Mouse (Mus musculus): ENCODE data around the gene Igfbp2. TPM values are rescaled to one million over a fixed set of nuclear protein-coding genes. Genes with fewer than 3 reads are reported as not detected.

Igfbp2 gene
- total RNA-seq, 1 experiment = 1,066 TPM

- Histone ChIP-seq H3K9me3 (ENCODE audit: control insufficient read depth, insufficient read depth, low read depth, low read length) (no peaks in the 10 kb centered on the region), H3K4me3 (ENCODE audit: insufficient read depth in 1 of 2, low read depth in 1 of 2, low read length in 2 of 2, poor library complexity in 1 of 2, severe bottlenecking in 1 of 2) (no peak overlapping the region), H3K4me1 (ENCODE audit: control insufficient read depth in 2 of 2, insufficient read depth in 2 of 2, low read length in 2 of 2, poor library complexity in 1 of 2) (no peaks in the 10 kb centered on the region; a peak in 1 of 4 replicates), H3K36me3 (ENCODE audit: control insufficient read depth, insufficient read depth, low read length, poor library complexity, severe bottlenecking) (no peaks in the 10 kb centered on the region), H3K27ac (ENCODE audit: insufficient read depth, low read depth, low read length, poor library complexity, severe bottlenecking) (no peak overlapping the region), H3K9ac (ENCODE audit: insufficient read depth, low read depth, low read length, poor library complexity, severe bottlenecking) (no peak overlapping the region)
- in situ Hi-C loops (cut with MboI; ENCODE audit: low sequenced_read_pairs in 2 of 2, unreplicated experiment in 2 of 2) = loop anchor here in 1 of 2 experiments (10.0 to 25.0 kb wide), 3 partner anchors 384 to 946 kb away; no protein-coding TSS in a partner anchor
- no peak for DNase-seq (ENCODE audit: low read depth, low spot score)
- TF ChIP-seq ZNF384 (IDR thresholded peaks at IDR 0.05; ENCODE audit: low read depth, low read length) = no peak
- TF ChIP-seq ZC3H11A (IDR thresholded peaks at IDR 0.05; ENCODE audit: borderline replicate concordance, low read depth, low read length) = no peak
- TF ChIP-seq CHD2 (IDR thresholded peaks at IDR 0.05; ENCODE audit: low read depth, low read length) = no peak
- no peak for TF ChIP-seq MAFK (IDR thresholded peaks at IDR 0.05; ENCODE audit: insufficient read depth, low read depth, low read length)
- TF ChIP-seq HCFC1 (IDR thresholded peaks at IDR 0.05; ENCODE audit: borderline replicate concordance, insufficient read depth, low read length) = no peak
Observed at GRCm38 (mm10) chr1:72878473-72879318, 54.4 kb downstream of the Igfbp2 start.

GRCm38 (mm10) chr1:72879319-72879634 lies 55.0 kb downstream of the Igfbp2 start:
- TF ChIP-seq ZC3H11A (IDR thresholded peaks at IDR 0.05; ENCODE audit: borderline replicate concordance, low read depth, low read length) (peak; percentile 70), HCFC1 (IDR thresholded peaks at IDR 0.05; ENCODE audit: borderline replicate concordance, insufficient read depth, low read length) (no peak), MAFK (IDR thresholded peaks at IDR 0.05; ENCODE audit: insufficient read depth, low read depth, low read length) (no peak)
- DNase-seq (ENCODE audit: low read depth, low spot score) = no peak
- no peaks in the 10 kb centered on the region for H3K36me3 ChIP-seq (ENCODE audit: control insufficient read depth, insufficient read depth, low read length, poor library complexity, severe bottlenecking)
- no peak overlapping the region for H3K9ac ChIP-seq (ENCODE audit: insufficient read depth, low read depth, low read length, poor library complexity, severe bottlenecking)
- H3K4me3 ChIP-seq (ENCODE audit: insufficient read depth in 1 of 2, low read depth in 1 of 2, low read length in 2 of 2, poor library complexity in 1 of 2, severe bottlenecking in 1 of 2) = no peak overlapping the region
- H3K9me3 ChIP-seq (ENCODE audit: control insufficient read depth, insufficient read depth, low read depth, low read length) = no peaks in the 10 kb centered on the region
- in situ Hi-C loops (cut with MboI; ENCODE audit: low sequenced_read_pairs in 2 of 2, unreplicated experiment in 2 of 2) = loop anchor here in 1 of 2 experiments (10.0 to 25.0 kb wide), 3 partner anchors 383 to 946 kb away; no protein-coding TSS in a partner anchor
- H3K4me1 ChIP-seq (ENCODE audit: control insufficient read depth in 2 of 2, insufficient read depth in 2 of 2, low read length in 2 of 2, poor library complexity in 1 of 2) = no peaks in the 10 kb centered on the region; a peak in 1 of 4 replicates
- H3K27ac ChIP-seq (ENCODE audit: insufficient read depth, low read depth, low read length, poor library complexity, severe bottlenecking) = no peak overlapping the region

- H3K27ac ChIP-seq (ENCODE audit: insufficient read depth, low read depth, low read length, poor library complexity, severe bottlenecking) = no peak overlapping the region
- H3K4me3 ChIP-seq (ENCODE audit: insufficient read depth in 1 of 2, low read depth in 1 of 2, low read length in 2 of 2, poor library complexity in 1 of 2, severe bottlenecking in 1 of 2) = no peak overlapping the region
- H3K9me3 ChIP-seq (ENCODE audit: control insufficient read depth, insufficient read depth, low read depth, low read length) = no peaks in the 10 kb centered on the region
- H3K36me3 ChIP-seq (ENCODE audit: control insufficient read depth, insufficient read depth, low read length, poor library complexity, severe bottlenecking) = no peaks in the 10 kb centered on the region
- H3K4me1 ChIP-seq (ENCODE audit: control insufficient read depth in 2 of 2, insufficient read depth in 2 of 2, low read length in 2 of 2, poor library complexity in 1 of 2) = no peaks in the 10 kb centered on the region
- no peak overlapping the region for H3K9ac ChIP-seq (ENCODE audit: insufficient read depth, low read depth, low read length, poor library complexity, severe bottlenecking)
- in situ Hi-C loops (cut with MboI; ENCODE audit: low sequenced_read_pairs in 2 of 2, unreplicated experiment in 2 of 2) = loop anchor here in 1 of 2 experiments (25.0 kb wide), 2 partner anchors 377 to 727 kb away; no protein-coding TSS in a partner anchor
- DNase-seq (ENCODE audit: low read depth, low spot score) = no peak
- TF ChIP-seq ZNF384 (IDR thresholded peaks at IDR 0.05; ENCODE audit: low read depth, low read length) (no peak), HCFC1 (IDR thresholded peaks at IDR 0.05; ENCODE audit: borderline replicate concordance, insufficient read depth, low read length) (no peak), CHD2 (IDR thresholded peaks at IDR 0.05; ENCODE audit: low read depth, low read length) (no peak), MAFK (IDR thresholded peaks at IDR 0.05; ENCODE audit: insufficient read depth, low read depth, low read length) (no peak), ZC3H11A (IDR thresholded peaks at IDR 0.05; ENCODE audit: borderline replicate concordance, low read depth, low read length) (no peak)
Observed at GRCm38 (mm10) chr1:72885111-72885818, 61.0 kb downstream of the Igfbp2 start.

GRCm38 (mm10) chr1:72885819-72886169 lies 61.5 kb downstream of the Igfbp2 start:
- Histone ChIP-seq H3K9ac (ENCODE audit: insufficient read depth, low read depth, low read length, poor library complexity, severe bottlenecking) (no peak overlapping the region), H3K9me3 (ENCODE audit: control insufficient read depth, insufficient read depth, low read depth, low read length) (no peaks in the 10 kb centered on the region), H3K27ac (ENCODE audit: insufficient read depth, low read depth, low read length, poor library complexity, severe bottlenecking) (no peak overlapping the region), H3K4me1 (ENCODE audit: control insufficient read depth in 2 of 2, insufficient read depth in 2 of 2, low read length in 2 of 2, poor library complexity in 1 of 2) (no peaks in the 10 kb centered on the region), H3K4me3 (ENCODE audit: insufficient read depth in 1 of 2, low read depth in 1 of 2, low read length in 2 of 2, poor library complexity in 1 of 2, severe bottlenecking in 1 of 2) (no peak overlapping the region), H3K36me3 (ENCODE audit: control insufficient read depth, insufficient read depth, low read length, poor library complexity, severe bottlenecking) (no peaks in the 10 kb centered on the region)
- in situ Hi-C loops (cut with MboI; ENCODE audit: low sequenced_read_pairs in 2 of 2, unreplicated experiment in 2 of 2) = loop anchor here in 1 of 2 experiments (25.0 kb wide), 2 partner anchors 377 to 727 kb away; no protein-coding TSS in a partner anchor
- TF ChIP-seq MAFK (IDR thresholded peaks at IDR 0.05; ENCODE audit: insufficient read depth, low read depth, low read length) = no peak
- TF ChIP-seq CHD2 (IDR thresholded peaks at IDR 0.05; ENCODE audit: low read depth, low read length) = no peak
- no peak for TF ChIP-seq ZNF384 (IDR thresholded peaks at IDR 0.05; ENCODE audit: low read depth, low read length)
- no peak for TF ChIP-seq HCFC1 (IDR thresholded peaks at IDR 0.05; ENCODE audit: borderline replicate concordance, insufficient read depth, low read length)
- no peak for TF ChIP-seq ZC3H11A (IDR thresholded peaks at IDR 0.05; ENCODE audit: borderline replicate concordance, low read depth, low read length)
- no peak for DNase-seq (ENCODE audit: low read depth, low spot score)
